Mouse (Mus musculus) ES-Bruce4 (cell line): ENCODE results near the gene Aip.

Experiments
- CTCF ChIP-seq: IDR thresholded peaks from one replicate; pipeline ENCODE4 v1.8.1; 2011; ENCODE audit warnings: low read depth, low read length
- EP300 ChIP-seq: IDR thresholded peaks from 2 replicates; pipeline ENCODE4 v1.6.1; 2011; ENCODE audit warnings: low read depth, low read length; ENCODE audit not compliant: insufficient read depth
- POLR2A ChIP-seq: IDR thresholded peaks from one replicate; pipeline ENCODE4 v1.8.1; 2011; ENCODE audit warnings: low read length; ENCODE audit not compliant: insufficient read depth

- TF ChIP-seq POLR2A (no peak), EP300 (no peak), CTCF (no peak)
Measured at GRCm38 (mm10) chr19:4096642-4097440, 28.8 kb downstream of the Aip start, which contains the start of gene Cdk2ap2.
